7 mouse cellular contexts compared by ENCODE assay signal in genomic region chr6:115891497-115892061, GRCm38 (mm10). TPM values are rescaled to one million over a fixed set of nuclear protein-coding genes. Genes with fewer than 3 reads are reported as not detected.
DNase-seq lines count a peak whose midpoint lies in the region; TF ChIP-seq lines count a peak whose summit lies in the region.

No protein-coding gene starts in this region.

- H3K4me1 ChIP-seq in small intestine, adult 2 months (ENCODE audit: control insufficient read depth, insufficient read depth, insufficient read length, low read length) = peaks cover 7% of the 10 kb centered on the region; the same call in 1 of the 2 replicates

- TF ChIP-seq POLR2A in small intestine, adult 2 months (IDR thresholded peaks at IDR 0.05; ENCODE audit: low read depth, low read length) = no peak

- no peaks in the 10 kb centered on the region for H3K27me3 ChIP-seq in small intestine, adult 2 months (ENCODE audit: control insufficient read depth, insufficient read depth, low read length)

- no peaks in the 10 kb centered on the region for H3K36me3 ChIP-seq in small intestine, adult 2 months (ENCODE audit: control insufficient read depth, insufficient read depth, low read length)

- WGBS in small intestine, adult 2 months = 73% methylated on average over 8 of the region's 8 CpGs

- H3K27ac ChIP-seq in small intestine, adult 2 months (ENCODE audit: insufficient read depth, low read depth, low read length) = peak overlapping the region; percentile 47

- no peak for TF ChIP-seq CTCF in small intestine, adult 2 months (IDR thresholded peaks at IDR 0.05; ENCODE audit: extremely low read depth, insufficient read length, insufficient replicate concordance, low read depth, low read length)

- DNase-seq in Muller cell, postnatal 12 days (ENCODE audit: inconsistent ontology term) = peak; percentile 72
- DNase-seq in brain, embryonic 18.5 days (ENCODE audit: low read depth, low spot score) = peak; percentile 58
- peak; percentile 83 to 84 for DNase-seq in frontal cortex, postnatal 14 days (ENCODE audit: low spot score in 2 of 2)
- peak; percentile 50 to 62 for DNase-seq in kidney, postnatal 25 days
- DNase-seq in lung, postnatal 14 days = peak; percentile 70
- DNase-seq in urinary bladder, postnatal 10 days (ENCODE audit: low spot score) = no peak

- no peak overlapping the region for H3K4me3 ChIP-seq in small intestine, adult 2 months (ENCODE audit: low read depth, low read length)

RNA-seq across cellular contexts. Expression of gene Ift122, which starts 38.3 kb away (rescaled TPM):
- 3.0 and 3.1 TPM in 2 replicates for polyA plus RNA-seq in small intestine, adult 2 months (2012; rRNA removed)

RNA-seq across cellular contexts. Expression of gene Mbd4, which starts 38.4 kb away (rescaled TPM):
- polyA plus RNA-seq in small intestine, adult 2 months (2012; rRNA removed) = 0.19 and 0.57 TPM in 2 replicates

RNA-seq across cellular contexts. Expression of gene Rho, which starts 40.0 kb away (rescaled TPM):
- 0.27 and 0.35 TPM in 2 replicates for polyA plus RNA-seq in small intestine, adult 2 months (2012; rRNA removed)

RNA-seq across cellular contexts. Expression of gene H1foo, which starts 53.2 kb away (rescaled TPM):
- polyA plus RNA-seq in small intestine, adult 2 months (2012; rRNA removed) = not detected in 2 replicates

RNA-seq across cellular contexts. Expression of gene Efcab12, which starts 53.4 kb away (rescaled TPM):
- 0.04 TPM in 2 replicates for polyA plus RNA-seq in small intestine, adult 2 months (2012; rRNA removed)
